Mouse (Mus musculus): ENCODE results near the gene Fndc3a.

DNA sequence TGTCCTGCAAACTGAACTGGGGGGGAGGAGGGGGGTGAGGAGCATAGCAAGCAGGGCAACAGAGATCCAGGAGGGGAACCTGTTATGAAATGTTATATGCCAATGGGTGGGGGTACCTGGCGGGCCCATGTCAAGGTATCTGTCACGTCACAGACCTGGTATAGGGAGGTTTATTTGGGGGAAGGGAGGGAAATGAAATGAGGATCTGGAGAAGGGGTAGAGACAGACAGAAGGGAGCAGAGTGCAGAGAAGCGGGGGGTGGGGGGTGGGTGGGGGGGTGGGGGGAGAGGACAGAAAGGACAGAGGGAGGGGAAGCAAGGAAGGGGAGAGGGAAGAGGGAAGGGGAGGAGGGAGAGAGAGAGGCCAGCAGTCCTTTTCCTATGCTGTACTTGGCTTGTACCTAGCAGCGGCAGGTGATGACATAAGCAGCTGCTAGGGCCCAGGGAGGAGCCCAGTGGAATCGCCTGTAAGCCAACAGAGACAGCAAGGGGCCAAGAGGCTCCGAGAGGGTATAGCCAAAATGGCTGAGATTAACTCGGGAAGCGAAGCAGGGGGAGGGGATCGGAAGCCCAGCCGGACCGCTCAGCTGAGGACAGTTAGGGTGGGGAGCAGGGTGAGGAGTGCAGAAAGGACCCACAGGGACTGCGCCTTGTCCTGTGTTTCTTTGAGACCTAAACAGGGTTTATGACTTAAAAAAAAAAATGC lies 203.6 kb downstream of the Fndc3a start:
- no peak for TF ChIP-seq CTCF (IDR thresholded peaks at IDR 0.05; ENCODE audit: low read depth)
- no peak for TF ChIP-seq EP300 (optimal IDR thresholded peaks at IDR 0.05)
